Mouse (Mus musculus) stomach, embryonic 14.5 days (tissue): ENCODE measurements around the gene Fat2. TPM values are rescaled to one million over a fixed set of nuclear protein-coding genes. Genes with fewer than 3 reads are reported as not detected.

Source experiments
- ATAC-seq: fragments of 200-750 bp; cut with Nextera tagmentation; 2 replicates; pipeline ENCODE4 v1.8.0; 2017; ENCODE audit warnings: low read depth, moderate TSS enrichment; ENCODE audit not compliant: insufficient number of reproducible peaks, insufficient read depth, low FRiP score
- H3K27ac ChIP-seq: fragments of 300-500 bp; sonication (generic); 2 replicates; pipeline ENCODE4 v1.5.1; 2014; ENCODE audit warnings: mild to moderate bottlenecking, low read length, moderate library complexity, mixed read lengths
- H3K27me3 ChIP-seq: fragments of 300-500 bp; sonication (generic); 2 replicates; pipeline ENCODE4 v1.6.1; 2014; ENCODE audit warnings: low read length, control low read depth, mixed read lengths; ENCODE audit not compliant: control insufficient read depth, insufficient read depth
- H3K36me3 ChIP-seq: fragments of 300-500 bp; sonication (generic); 2 replicates; pipeline ENCODE4 v1.6.1; 2014; ENCODE audit warnings: mild to moderate bottlenecking, control low read depth, low read length, moderate library complexity, mixed read lengths; ENCODE audit not compliant: control insufficient read depth, insufficient read depth
- H3K4me1 ChIP-seq: fragments of 300-500 bp; sonication (generic); 2 replicates; pipeline ENCODE4 v1.6.1; 2014; ENCODE audit warnings: low read length, control low read depth, mixed read lengths; ENCODE audit not compliant: control insufficient read depth, insufficient read depth
- H3K4me2 ChIP-seq: fragments of 300-500 bp; sonication (generic); replicated peaks from 2 replicates; pipeline ENCODE4 v1.6.1; 2014; ENCODE audit warnings: low read depth, low read length, control low read depth
- H3K4me3 ChIP-seq: fragments of 300-500 bp; sonication (generic); 2 replicates; pipeline ENCODE4 v1.5.1; 2014; ENCODE audit warnings: low read depth, low read length, control low read depth
- H3K9ac ChIP-seq: fragments of 300-500 bp; sonication (generic); replicated peaks from 2 replicates; pipeline ENCODE4 v1.6.1; 2014; ENCODE audit warnings: low read depth, mild to moderate bottlenecking, control low read depth, low read length, moderate library complexity, mixed read lengths
- H3K9me3 ChIP-seq: fragments of 300-500 bp; sonication (generic); 2 replicates; pipeline ENCODE4 v1.6.1; 2016; ENCODE audit warnings: low read depth, low read length, control low read depth; ENCODE audit not compliant: control insufficient read depth
- WGBS: fragments of 180-500 bp; shearing (Covaris S2); extraction: QIAGEN DNeasy Blood & Tissue Kit; methylation state at CpG from one replicate; pipeline ENCODE4 v1.1.7; 2014; 5-methylcytosine and 5-hydroxymethylcytosine counted together
- polyA plus RNA-seq: library from polyadenylated mRNA; unstranded; fragments of >200 nt; fragmentation: Nextera tagmentation; extraction: Ambion mirVana; gene quantifications from 2 replicates; pipeline ENCODE4 v1.2.1, GENCODE M21; 2014

Fat2 gene
- polyA plus RNA-seq, 1 experiment from 2014 or later = 1.2 TPM

GRCm38 (mm10) chr11:55293179-55293578, 43.2 kb downstream of the Fat2 start:
- no peak overlapping the region for H3K27ac ChIP-seq
- H3K9me3 ChIP-seq = no peaks in the 10 kb centered on the region
- H3K9ac ChIP-seq = no peak overlapping the region
- no peak overlapping the region for H3K4me2 ChIP-seq
- H3K27me3 ChIP-seq = no peaks in the 10 kb centered on the region
- no peaks in the 10 kb centered on the region for H3K36me3 ChIP-seq
- H3K4me1 ChIP-seq = no peaks in the 10 kb centered on the region
- 84% methylated on average over 5 of the region's 5 CpGs for WGBS
- H3K4me3 ChIP-seq = no peak overlapping the region
- no peak for ATAC-seq

GRCm38 (mm10) chr11:55291901-55292300, 44.5 kb downstream of the Fat2 start:
- ATAC-seq = no peak
- H3K9ac ChIP-seq = no peak overlapping the region
- H3K27me3 ChIP-seq = no peaks in the 10 kb centered on the region
- no peaks in the 10 kb centered on the region for H3K9me3 ChIP-seq
- 86% methylated on average over 7 of the region's 7 CpGs for WGBS
- no peaks in the 10 kb centered on the region for H3K36me3 ChIP-seq
- H3K27ac ChIP-seq = no peak overlapping the region
- no peaks in the 10 kb centered on the region for H3K4me1 ChIP-seq
- no peak overlapping the region for H3K4me3 ChIP-seq
- no peak overlapping the region for H3K4me2 ChIP-seq

GRCm38 (mm10) chr11:55289851-55290391, 46.4 kb downstream of the Fat2 start:
- H3K9ac ChIP-seq = no peak overlapping the region
- ATAC-seq = no peak
- WGBS = 70% methylated on average over 5 of the region's 5 CpGs

GRCm38 (mm10) chr11:55274756-55275155, 61.6 kb downstream of the Fat2 start:
- no peaks in the 10 kb centered on the region for H3K9me3 ChIP-seq
- H3K27me3 ChIP-seq = no peaks in the 10 kb centered on the region
- H3K4me2 ChIP-seq = no peak overlapping the region
- ATAC-seq = no peak
- H3K27ac ChIP-seq = no peak overlapping the region
- H3K4me3 ChIP-seq = no peak overlapping the region
- WGBS = 73% methylated on average over 6 of the region's 6 CpGs
- no peaks in the 10 kb centered on the region for H3K4me1 ChIP-seq
- H3K9ac ChIP-seq = no peak overlapping the region
- H3K36me3 ChIP-seq = no peaks in the 10 kb centered on the region

More at GRCm38 (mm10) chr11:55289851-55290391, 46.4 kb downstream of the Fat2 start:
- Histone ChIP-seq H3K4me3 (no peak overlapping the region), H3K36me3 (no peaks in the 10 kb centered on the region), H3K27me3 (no peaks in the 10 kb centered on the region), H3K27ac (no peak overlapping the region), H3K4me1 (no peaks in the 10 kb centered on the region), H3K4me2 (no peak overlapping the region), H3K9me3 (no peaks in the 10 kb centered on the region)

GRCm38 (mm10) chr11:55268580-55268979, 67.8 kb downstream of the Fat2 start:
- no peaks in the 10 kb centered on the region for H3K4me1 ChIP-seq
- H3K27ac ChIP-seq = no peak overlapping the region
- H3K9me3 ChIP-seq = no peaks in the 10 kb centered on the region
- no peak overlapping the region for H3K4me2 ChIP-seq
- no peaks in the 10 kb centered on the region for H3K36me3 ChIP-seq
- H3K9ac ChIP-seq = no peak overlapping the region
- 90% methylated on average over 6 of the region's 6 CpGs for WGBS
- no peak overlapping the region for H3K4me3 ChIP-seq
- H3K27me3 ChIP-seq = no peaks in the 10 kb centered on the region
- ATAC-seq = no peak

GRCm38 (mm10) chr11:55265647-55266046, 70.7 kb downstream of the Fat2 start:
- H3K9ac ChIP-seq = no peak overlapping the region
- H3K9me3 ChIP-seq = no peaks in the 10 kb centered on the region
- no peaks in the 10 kb centered on the region for H3K36me3 ChIP-seq
- no peak for ATAC-seq
- H3K4me1 ChIP-seq = no peaks in the 10 kb centered on the region
- WGBS = 61% methylated on average over 2 of the region's 2 CpGs
- no peak overlapping the region for H3K27ac ChIP-seq
- no peak overlapping the region for H3K4me3 ChIP-seq
- no peak overlapping the region for H3K4me2 ChIP-seq
- H3K27me3 ChIP-seq = no peaks in the 10 kb centered on the region

GRCm38 (mm10) chr11:55264318-55264717, 72.0 kb downstream of the Fat2 start:
- Histone ChIP-seq H3K36me3 (no peaks in the 10 kb centered on the region), H3K9me3 (no peaks in the 10 kb centered on the region), H3K4me1 (no peaks in the 10 kb centered on the region), H3K9ac (no peak overlapping the region), H3K4me3 (no peak overlapping the region), H3K27me3 (no peaks in the 10 kb centered on the region), H3K4me2 (no peak overlapping the region), H3K27ac (no peak overlapping the region)
- no peak for ATAC-seq
- WGBS = 67% methylated on average over 2 of the region's 2 CpGs

- no peak overlapping the region for H3K4me3 ChIP-seq
- H3K9ac ChIP-seq = no peak overlapping the region
- H3K27me3 ChIP-seq = no peaks in the 10 kb centered on the region
- no peaks in the 10 kb centered on the region for H3K4me1 ChIP-seq
- H3K36me3 ChIP-seq = no peaks in the 10 kb centered on the region
- no peak overlapping the region for H3K4me2 ChIP-seq
- ATAC-seq = no peak
- 71% methylated on average over 5 of the region's 5 CpGs for WGBS
- H3K27ac ChIP-seq = no peak overlapping the region
- no peaks in the 10 kb centered on the region for H3K9me3 ChIP-seq
Measured at GRCm38 (mm10) chr11:55262000-55262399, 74.4 kb downstream of the Fat2 start.

- Histone ChIP-seq H3K9me3 (no peaks in the 10 kb centered on the region), H3K36me3 (no peaks in the 10 kb centered on the region), H3K4me3 (no peak overlapping the region), H3K27me3 (no peaks in the 10 kb centered on the region), H3K9ac (no peak overlapping the region), H3K4me1 (no peaks in the 10 kb centered on the region), H3K27ac (no peak overlapping the region), H3K4me2 (no peak overlapping the region)
- WGBS = 83% methylated on average over 4 of the region's 4 CpGs
- no peak for ATAC-seq
Measured at GRCm38 (mm10) chr11:55261105-55261504, 75.3 kb downstream of the Fat2 start.
